In the genomic region with DNA sequence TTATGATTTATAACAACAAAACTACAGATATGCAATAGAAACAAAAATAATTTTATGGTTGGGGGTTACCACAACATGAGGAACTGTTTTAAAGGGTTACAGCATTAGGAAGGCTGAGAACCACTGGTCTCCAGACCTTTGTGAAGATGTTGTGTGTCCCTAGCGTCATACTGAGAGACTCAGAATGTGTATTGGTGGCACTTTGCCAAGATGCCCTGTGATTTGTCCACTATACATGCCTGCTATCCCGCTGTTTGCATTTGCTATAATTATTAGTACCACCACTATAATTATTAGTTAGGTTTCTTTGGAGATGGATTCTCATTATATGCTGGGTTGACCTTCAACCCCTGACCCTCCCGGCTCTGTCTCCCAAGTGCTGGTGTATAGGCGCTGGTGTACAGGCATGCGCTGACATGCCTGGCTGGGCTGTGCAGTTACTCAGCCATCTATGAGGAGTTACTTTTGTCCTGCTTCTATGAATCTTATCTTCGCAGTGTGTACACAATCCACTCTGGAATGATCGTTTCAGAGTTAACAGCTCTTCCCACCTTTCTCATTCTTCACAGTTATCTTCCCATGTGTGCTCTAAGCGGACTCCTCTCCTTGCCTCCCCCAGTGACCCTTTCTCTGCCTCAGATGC, we compare ENCODE assay signal across 12 mouse cellular contexts.
A peak's percentile ranks its signal among the peaks of the same experiment; 100 is the strongest.
DNase-seq lines count a peak whose midpoint lies in the region; ATAC-seq and TF ChIP-seq lines count a peak whose summit lies in the region.
"Had no signal": no experiment of that assay in that cellular context is flagged by ENCODE, and none has a peak within 500 bp of the region (broad histone marks: within the 10 kb centered on the region; RNA-seq: fewer than 3 reads in every experiment).

No protein-coding gene starts in this region.

- no peak overlapping the region for H3K9ac ChIP-seq in heart, embryonic 15.5 days
- H3K9ac ChIP-seq in kidney, postnatal 0 days (ENCODE audit: low read depth, low read length): no peak overlapping the region
- no peak overlapping the region for H3K9ac ChIP-seq in intestine, embryonic 14.5 days (ENCODE audit: low read length)
- H3K9ac ChIP-seq in stomach, embryonic 14.5 days (replicated peaks; ENCODE audit: low read depth, low read length): no peak overlapping the region
- H3K9ac ChIP-seq: limb, embryonic 15.5 days had no signal

- H3K4me3 ChIP-seq in heart, embryonic 15.5 days: no peak overlapping the region
- no peak overlapping the region for H3K4me3 ChIP-seq in kidney, postnatal 0 days (replicated peaks; ENCODE audit: low read depth, low read length)
- no peak overlapping the region for H3K4me3 ChIP-seq in intestine, embryonic 14.5 days (ENCODE audit: low read depth, low read length)
- H3K4me3 ChIP-seq in stomach, embryonic 14.5 days (ENCODE audit: low read depth, low read length): no peak overlapping the region
- H3K4me3 ChIP-seq: limb, embryonic 15.5 days had no signal

- no peaks in the 10 kb centered on the region for H3K9me3 ChIP-seq in heart, embryonic 15.5 days (replicated peaks)
- H3K9me3 ChIP-seq in kidney, postnatal 0 days (replicated peaks; ENCODE audit: low read length): no peaks in the 10 kb centered on the region
- no peaks in the 10 kb centered on the region for H3K9me3 ChIP-seq in intestine, embryonic 14.5 days (ENCODE audit: control insufficient read depth, low read length)
- H3K9me3 ChIP-seq in stomach, embryonic 14.5 days (ENCODE audit: control insufficient read depth, low read depth, low read length): no peaks in the 10 kb centered on the region

- peaks cover 35% of the 10 kb centered on the region for H3K4me1 ChIP-seq in heart, embryonic 15.5 days (replicated peaks)
- H3K4me1 ChIP-seq in kidney, postnatal 0 days (replicated peaks; ENCODE audit: insufficient read depth, low read length): peaks cover 31% of the 10 kb centered on the region
- H3K4me1 ChIP-seq in intestine, embryonic 14.5 days (replicated peaks; ENCODE audit: control insufficient read depth, insufficient read depth, low read length): peaks cover 64% of the 10 kb centered on the region
- peaks cover 37% of the 10 kb centered on the region for H3K4me1 ChIP-seq in stomach, embryonic 14.5 days (ENCODE audit: control insufficient read depth, insufficient read depth, low read length)

- no peak for TF ChIP-seq CTCF in kidney, postnatal 0 days (IDR thresholded peaks at IDR 0.05; ENCODE audit: low read depth)

- H3K27ac ChIP-seq in heart, embryonic 15.5 days: peak overlapping the region; percentile 33
- peak overlapping the region; percentile 26; the same call in 1 of the 2 replicates for H3K27ac ChIP-seq in kidney, postnatal 0 days
- H3K27ac ChIP-seq in intestine, embryonic 14.5 days (ENCODE audit: low read depth): no peak overlapping the region
- no peak overlapping the region for H3K27ac ChIP-seq in stomach, embryonic 14.5 days (ENCODE audit: low read length)
- H3K27ac ChIP-seq: limb, embryonic 15.5 days had no signal

- peaks cover 2% of the 10 kb centered on the region; the same call in 1 of the 2 replicates for H3K36me3 ChIP-seq in heart, embryonic 15.5 days
- H3K36me3 ChIP-seq in kidney, postnatal 0 days (ENCODE audit: insufficient read depth, low read length): no peaks in the 10 kb centered on the region
- 0 out of 2 replicates have a peak, but pooled peaks cover 7% of the 10 kb centered on the region for H3K36me3 ChIP-seq in intestine, embryonic 14.5 days (ENCODE audit: control insufficient read depth, insufficient read depth, low read length)
- H3K36me3 ChIP-seq in stomach, embryonic 14.5 days (ENCODE audit: control insufficient read depth, insufficient read depth, low read length): no peaks in the 10 kb centered on the region; the same call in 1 of the 2 replicates
- H3K36me3 ChIP-seq: limb, embryonic 15.5 days had no signal

- WGBS in heart, embryonic 15.5 days: 52% methylated on average over 8 of the region's 8 CpGs
- 56% methylated on average over 8 of the region's 8 CpGs for WGBS in kidney, postnatal 0 days
- WGBS in intestine, embryonic 14.5 days: 43% methylated on average over 8 of the region's 8 CpGs
- WGBS in stomach, embryonic 14.5 days: 49% methylated on average over 8 of the region's 8 CpGs

- H3K27me3 ChIP-seq in heart, embryonic 15.5 days: no peaks in the 10 kb centered on the region
- H3K27me3 ChIP-seq in kidney, postnatal 0 days (ENCODE audit: insufficient read depth, low read length): no peaks in the 10 kb centered on the region
- no peaks in the 10 kb centered on the region for H3K27me3 ChIP-seq in intestine, embryonic 14.5 days (replicated peaks; ENCODE audit: control insufficient read depth, insufficient read depth, low read length)
- no peaks in the 10 kb centered on the region for H3K27me3 ChIP-seq in stomach, embryonic 14.5 days (ENCODE audit: control insufficient read depth, insufficient read depth, low read length)
- H3K27me3 ChIP-seq: limb, embryonic 15.5 days had no signal

- no peak for DNase-seq in heart, postnatal 25 days (ENCODE audit: low spot score)
- DNase-seq in kidney, postnatal 0 days (ENCODE audit: low spot score): no peak
- DNase-seq in kidney, postnatal 14 days: no peak
- no peak for DNase-seq in intestine, embryonic 14.5 days (ENCODE audit: low spot score)
- DNase-seq in adrenal gland, adult 8-10 months: no peak
- no peak for DNase-seq in urinary bladder, postnatal 10 days (ENCODE audit: low spot score)
- DNase-seq: cerebellum, adult 2 months; kidney, postnatal 36 days; lung, postnatal 14 days had no signal

- H3K4me2 ChIP-seq in heart, embryonic 15.5 days: no peak overlapping the region
- no peak overlapping the region for H3K4me2 ChIP-seq in kidney, postnatal 0 days (ENCODE audit: low read length)
- no peak overlapping the region for H3K4me2 ChIP-seq in intestine, embryonic 14.5 days (ENCODE audit: low read length)
- no peak overlapping the region for H3K4me2 ChIP-seq in stomach, embryonic 14.5 days (replicated peaks; ENCODE audit: low read depth, low read length)
- H3K4me2 ChIP-seq: limb, embryonic 15.5 days had no signal

- intact Hi-C loops in heart, postnatal 25 days (cut with DNase I): no loop called here

- ATAC-seq in heart, embryonic 15.5 days (replicated peaks; ENCODE audit: insufficient number of reproducible peaks, insufficient read depth, low FRiP score, low read depth): no peak
- 0 out of 2 replicates have a peak, but pooled peaks have one; percentile 43 for ATAC-seq in kidney, postnatal 0 days (replicated peaks; ENCODE audit: low FRiP score, low read depth)
- 0 out of 2 replicates have a peak, but pooled peaks have one; percentile 48 for ATAC-seq in intestine, embryonic 14.5 days (replicated peaks; ENCODE audit: low FRiP score, low TSS enrichment, low read depth)
- ATAC-seq in stomach, embryonic 14.5 days (ENCODE audit: insufficient number of reproducible peaks, insufficient read depth, low FRiP score, low read depth): 0 out of 2 replicates have a peak, but pooled peaks have one; percentile 35

Comparison
In these comparisons a context has a peak if more than half of its experiments do, and no peak if none do; other contexts are left out.
1. H3K27ac ChIP-seq: peak in heart, embryonic 15.5 days (single experiment) and kidney, postnatal 0 days (single experiment); none in intestine, embryonic 14.5 days (single experiment) and stomach, embryonic 14.5 days (single experiment).